13 mouse cellular contexts compared by ENCODE assay signal in the genomic region with DNA sequence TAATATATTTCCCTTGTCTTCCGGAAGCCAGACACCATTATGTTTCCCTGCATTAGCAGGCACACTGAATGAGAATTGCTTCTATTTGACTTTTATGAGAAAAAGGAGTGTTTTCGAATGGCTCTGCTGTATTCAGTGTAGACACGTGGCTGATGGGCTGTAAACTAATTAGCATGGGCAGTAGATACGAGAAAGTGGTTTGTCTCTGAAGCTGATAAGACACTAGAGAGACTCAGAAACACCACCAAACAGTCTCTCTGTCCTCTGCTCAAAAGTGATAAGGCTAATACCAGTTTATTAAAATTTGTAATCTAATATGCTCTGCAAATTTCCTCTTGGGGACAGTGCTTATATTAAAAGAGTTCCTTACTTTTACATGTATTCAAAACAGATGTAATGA.
A peak's percentile ranks its signal among the peaks of the same experiment; 100 is the strongest.
DNase-seq lines count a peak whose midpoint lies in the region; ATAC-seq and TF ChIP-seq lines count a peak whose summit lies in the region.
"Had no signal": no experiment of that assay in that cellular context is flagged by ENCODE, and none has a peak within 500 bp of the region (broad histone marks: within the 10 kb centered on the region; RNA-seq: fewer than 3 reads in every experiment).

No protein-coding gene starts in this region.

- H3K79me2 ChIP-seq in MEL (ENCODE audit: control insufficient read depth, insufficient read depth, low read length, poor library complexity): no peaks in the 10 kb centered on the region

- no peaks in the 10 kb centered on the region for H3K4me1 ChIP-seq in hindbrain, embryonic 16.5 days (ENCODE audit: control insufficient read depth, insufficient read depth, low read depth, low read length)
- no peaks in the 10 kb centered on the region for H3K4me1 ChIP-seq in hindbrain, embryonic 13.5 days (replicated peaks)
- peaks cover 6 to 20% of the 10 kb centered on the region in 2 experiments for H3K4me1 ChIP-seq in MEL (ENCODE audit: control insufficient read depth in 1 of 2, insufficient read depth in 2 of 2, low read length in 2 of 2)
- H3K4me1 ChIP-seq: forebrain, embryonic 12.5 days had no signal

- no peaks in the 10 kb centered on the region for H3K27me3 ChIP-seq in hindbrain, embryonic 16.5 days (replicated peaks; ENCODE audit: control insufficient read depth, insufficient read depth, low read length)
- no peaks in the 10 kb centered on the region for H3K27me3 ChIP-seq in hindbrain, embryonic 13.5 days
- no peaks in the 10 kb centered on the region for H3K27me3 ChIP-seq in MEL (ENCODE audit: control insufficient read depth in 1 of 2, insufficient read depth in 2 of 2, low read length in 2 of 2)
- H3K27me3 ChIP-seq: forebrain, embryonic 12.5 days had no signal

- no peak overlapping the region for H3K4me2 ChIP-seq in hindbrain, embryonic 16.5 days (ENCODE audit: low read length)
- no peak overlapping the region for H3K4me2 ChIP-seq in hindbrain, embryonic 13.5 days
- H3K4me2 ChIP-seq: forebrain, embryonic 12.5 days had no signal

- TF ChIP-seq RAD21 in MEL (IDR thresholded peaks at IDR 0.05; ENCODE audit: low read depth, low read length): no peak; the same call in none of the 2 replicates

- H3K4me3 ChIP-seq in hindbrain, embryonic 16.5 days (ENCODE audit: low read length): no peak overlapping the region
- H3K4me3 ChIP-seq in hindbrain, embryonic 13.5 days: no peak overlapping the region
- H3K4me3 ChIP-seq in MEL (ENCODE audit: control insufficient read depth in 1 of 2, insufficient read depth in 1 of 2, low read depth in 2 of 2, low read length in 2 of 2): peak overlapping the region in 1 of 2 experiments; percentile 15; a peak in 2 of 4 replicates
- H3K4me3 ChIP-seq: forebrain, embryonic 12.5 days had no signal

- no peaks in the 10 kb centered on the region for H3K36me3 ChIP-seq in hindbrain, embryonic 16.5 days (ENCODE audit: control insufficient read depth, insufficient read depth, low read length)
- no peaks in the 10 kb centered on the region for H3K36me3 ChIP-seq in hindbrain, embryonic 13.5 days
- peaks cover 0 to 34% of the 10 kb centered on the region in 2 experiments; a peak in 2 of 4 replicates for H3K36me3 ChIP-seq in MEL (ENCODE audit: control insufficient read depth in 1 of 2, insufficient read depth in 2 of 2, low read length in 2 of 2)
- H3K36me3 ChIP-seq: forebrain, embryonic 12.5 days had no signal

- peak in 1 of 2 experiments; percentile 43; a peak in 1 of 4 replicates for TF ChIP-seq POLR2A in MEL (IDR thresholded peaks at IDR 0.05; ENCODE audit: control insufficient read depth in 1 of 2, insufficient read depth in 1 of 2, low read depth in 1 of 2, low read length in 2 of 2, poor library complexity in 1 of 2)

- WGBS in hindbrain, embryonic 16.5 days: 48% methylated on average over 4 of the region's 4 CpGs
- WGBS in hindbrain, embryonic 13.5 days: 59% methylated on average over 4 of the region's 4 CpGs

- ATAC-seq in hindbrain, embryonic 16.5 days: peak; percentile 52; the same call in 1 of the 2 replicates
- ATAC-seq in hindbrain, embryonic 13.5 days (ENCODE audit: low FRiP score): no peak
- peak; percentile 17 to 51; a peak in 2 of 4 replicates for ATAC-seq in hematopoietic stem cell, adult 5-6 weeks (replicated peaks in 1 of 2; ENCODE audit: insufficient read depth in 1 of 2, low FRiP score in 2 of 2, low TSS enrichment in 1 of 2, low read depth in 1 of 2, poor library complexity in 2 of 2, severe bottlenecking in 2 of 2)
- ATAC-seq in megakaryocyte-erythroid progenitor cell, adult 5-6 weeks (replicated peaks; ENCODE audit: low FRiP score, low TSS enrichment, poor library complexity, severe bottlenecking): peak; percentile 100
- ATAC-seq: inflammation-experienced regulatory T-cells, adult 6 months had no signal

- no peaks in the 10 kb centered on the region for H3K9me3 ChIP-seq in hindbrain, embryonic 16.5 days (ENCODE audit: control insufficient read depth, low read length)
- H3K9me3 ChIP-seq in hindbrain, embryonic 13.5 days: no peaks in the 10 kb centered on the region
- H3K9me3 ChIP-seq in MEL (replicated peaks; ENCODE audit: insufficient read depth, low read length): no peaks in the 10 kb centered on the region
- H3K9me3 ChIP-seq: forebrain, embryonic 12.5 days had no signal

- peak; percentile 94 for DNase-seq in MEL (ENCODE audit: low read depth, low spot score)
- no peak for DNase-seq in right cerebral cortex, postnatal 4 days
- DNase-seq in layer of hippocampus, postnatal 14 days (ENCODE audit: low spot score in 2 of 2): no peak
- DNase-seq in frontal cortex, postnatal 25 days (ENCODE audit: low spot score in 2 of 2): no peak
- DNase-seq: cerebellum, adult 9-10 months; heart, adult 11 months; midbrain, embryonic 14.5 days had no signal

- no peak for TF ChIP-seq CTCF in MEL (IDR thresholded peaks at IDR 0.05 in 2 of 3, conservative IDR thresholded peaks at IDR 0.05 in 1 of 3; ENCODE audit: control insufficient read depth in 1 of 3, insufficient read depth in 1 of 3, low read depth in 2 of 3, low read length in 3 of 3, poor library complexity in 1 of 3, severe bottlenecking in 1 of 3)

- H3K27ac ChIP-seq in hindbrain, embryonic 16.5 days (ENCODE audit: low read depth, low read length): no peak overlapping the region
- H3K27ac ChIP-seq in hindbrain, embryonic 13.5 days: no peak overlapping the region
- peak overlapping the region; percentile 99 for H3K27ac ChIP-seq in MEL (ENCODE audit: control insufficient read depth, low read depth, low read length)
- H3K27ac ChIP-seq: forebrain, embryonic 12.5 days had no signal

- H3K9ac ChIP-seq in hindbrain, embryonic 16.5 days (ENCODE audit: low read depth, low read length): no peak overlapping the region
- no peak overlapping the region for H3K9ac ChIP-seq in hindbrain, embryonic 13.5 days
- no peak overlapping the region; the same call in 1 of the 2 replicates for H3K9ac ChIP-seq in MEL (ENCODE audit: control insufficient read depth, low read depth, low read length, poor library complexity, severe bottlenecking)
- H3K9ac ChIP-seq: forebrain, embryonic 12.5 days had no signal

- TF ChIP-seq EP300 in MEL (IDR thresholded peaks at IDR 0.05; ENCODE audit: low read depth in 1 of 2, low read length in 2 of 2): peak; percentile 99

TF ChIP-seq in MEL, 35 proteins besides CTCF, POLR2A, EP300 and RAD21 (continues in another document):
- TF ChIP-seq MAZ (IDR thresholded peaks at IDR 0.05; ENCODE audit: low read depth, low read length): no peak
- no peak for TF ChIP-seq KAT2A (conservative IDR thresholded peaks at IDR 0.05; ENCODE audit: low read depth, low read length)
- TF ChIP-seq POLR2AphosphoS5 (IDR thresholded peaks at IDR 0.05; ENCODE audit: borderline replicate concordance, low read depth, low read length): no peak
- peak; percentile 57; the same call in 1 of the 2 replicates for TF ChIP-seq HCFC1 (IDR thresholded peaks at IDR 0.05; ENCODE audit: low read depth, low read length)
- TF ChIP-seq CHD1 (IDR thresholded peaks at IDR 0.05; ENCODE audit: low read depth, low read length): no peak
- 0 out of 2 replicates have a peak, but pooled peaks have one; percentile 41 for TF ChIP-seq NELFE (IDR thresholded peaks at IDR 0.05; ENCODE audit: low read depth, low read length)
- peak; percentile 100 for TF ChIP-seq GATA1 (IDR thresholded peaks at IDR 0.05; ENCODE audit: low read depth, low read length)
- TF ChIP-seq SIN3A (IDR thresholded peaks at IDR 0.05; ENCODE audit: low read length): peak; percentile 98
- no peak for TF ChIP-seq USF2 (IDR thresholded peaks at IDR 0.05; ENCODE audit: borderline replicate concordance in 1 of 2, insufficient read depth in 1 of 2, low read depth in 1 of 2, low read length in 2 of 2)
- TF ChIP-seq POLR2AphosphoS2 (IDR thresholded peaks at IDR 0.05; ENCODE audit: low read length): 0 out of 2 replicates have a peak, but pooled peaks have one; percentile 28
- TF ChIP-seq ZC3H11A (IDR thresholded peaks at IDR 0.05; ENCODE audit: low read depth, low read length): no peak
- TF ChIP-seq MAX (IDR thresholded peaks at IDR 0.05; ENCODE audit: low read length): peak; percentile 99
- no peak; the same call in 1 of the 2 replicates for TF ChIP-seq SMC3 (IDR thresholded peaks at IDR 0.05; ENCODE audit: low read depth, low read length)
- TF ChIP-seq TBP (IDR thresholded peaks at IDR 0.05; ENCODE audit: low read depth, low read length): 0 out of 2 replicates have a peak, but pooled peaks have one; percentile 34
- TF ChIP-seq MEF2A (IDR thresholded peaks at IDR 0.05; ENCODE audit: extremely low read depth, insufficient replicate concordance, low read depth, low read length, poor library complexity, severe bottlenecking): peak; percentile 10; the same call in 1 of the 2 replicates
- no peak; the same call in 1 of the 2 replicates for TF ChIP-seq CHD2 (IDR thresholded peaks at IDR 0.05; ENCODE audit: low read length)
- TF ChIP-seq MYC (IDR thresholded peaks at IDR 0.05; ENCODE audit: low read depth, low read length): peak; percentile 99
- TF ChIP-seq E2F4 (IDR thresholded peaks at IDR 0.05; ENCODE audit: borderline replicate concordance, low read depth, low read length): no peak
- TF ChIP-seq MAFK (IDR thresholded peaks at IDR 0.05; ENCODE audit: borderline replicate concordance, low read depth, low read length): peak; percentile 87
- peak; percentile 90 for TF ChIP-seq MYB (IDR thresholded peaks at IDR 0.05; ENCODE audit: low read depth, low read length)
- peak; percentile 90 for TF ChIP-seq USF1 (IDR thresholded peaks at IDR 0.05; ENCODE audit: low read depth, low read length)
- TF ChIP-seq TAL1 (IDR thresholded peaks at IDR 0.05; ENCODE audit: low read length): peak; percentile 95
- TF ChIP-seq TCF12 (IDR thresholded peaks at IDR 0.05; ENCODE audit: low read depth, low read length): peak; percentile 98
- TF ChIP-seq ELF1 (IDR thresholded peaks at IDR 0.05; ENCODE audit: low read depth, low read length): 0 out of 2 replicates have a peak, but pooled peaks have one; percentile 6
- TF ChIP-seq ZKSCAN1 (IDR thresholded peaks at IDR 0.05; ENCODE audit: low read depth, low read length): no peak
- peak; percentile 93 for TF ChIP-seq BHLHE40 (IDR thresholded peaks at IDR 0.05; ENCODE audit: borderline replicate concordance, low read depth, low read length)
- TF ChIP-seq NRF1 (IDR thresholded peaks at IDR 0.05; ENCODE audit: insufficient read depth, low read depth, low read length, poor library complexity, severe bottlenecking): no peak
- TF ChIP-seq GABPA (IDR thresholded peaks at IDR 0.05; ENCODE audit: low read depth, low read length): no peak
- peak; percentile 94 for TF ChIP-seq RCOR1 (IDR thresholded peaks at IDR 0.05; ENCODE audit: low read depth, low read length)
- TF ChIP-seq ETS1 (IDR thresholded peaks at IDR 0.05; ENCODE audit: low read depth, low read length): peak; percentile 96
- TF ChIP-seq ZNF384 (IDR thresholded peaks at IDR 0.05; ENCODE audit: low read depth, low read length): no peak
- TF ChIP-seq ZMIZ1 (IDR thresholded peaks at IDR 0.05; ENCODE audit: low read depth, low read length): peak; percentile 65; the same call in 1 of the 2 replicates
